ENCODE assay signal across 14 mouse cellular contexts in genomic region chr12:70784240-70784705, GRCm38 (mm10). TPM values are rescaled to one million over a fixed set of nuclear protein-coding genes. Genes with fewer than 3 reads are reported as not detected.
DNase-seq lines count a peak whose midpoint lies in the region; ATAC-seq and TF ChIP-seq lines count a peak whose summit lies in the region.
"Had no signal": no experiment of that assay in that cellular context is flagged by ENCODE, and none has a peak within 500 bp of the region (broad histone marks: within the 10 kb centered on the region; RNA-seq: fewer than 3 reads in every experiment).

No protein-coding gene starts in this region.

- H3K27ac ChIP-seq in hindbrain, embryonic 10.5 days, result peak overlapping the region; percentile 72
- no peak overlapping the region for H3K27ac ChIP-seq in hindbrain, postnatal 0 days
- H3K27ac ChIP-seq in embryonic facial prominence, embryonic 13.5 days, result peak overlapping the region; percentile 73; the same call in 1 of the 2 replicates
- H3K27ac ChIP-seq in hindbrain, embryonic 13.5 days, result no peak overlapping the region
- H3K27ac ChIP-seq in midbrain, embryonic 12.5 days (replicated peaks), result peak overlapping the region; percentile 40; the same call in 1 of the 2 replicates

- no peaks in the 10 kb centered on the region for H3K9me3 ChIP-seq in hindbrain, embryonic 10.5 days
- H3K9me3 ChIP-seq in hindbrain, postnatal 0 days (ENCODE audit: low read length), result no peaks in the 10 kb centered on the region
- no peaks in the 10 kb centered on the region for H3K9me3 ChIP-seq in embryonic facial prominence, embryonic 13.5 days
- no peaks in the 10 kb centered on the region for H3K9me3 ChIP-seq in hindbrain, embryonic 13.5 days
- H3K9me3 ChIP-seq in midbrain, embryonic 12.5 days, result no peaks in the 10 kb centered on the region

- no peak for ATAC-seq in hindbrain, postnatal 0 days
- ATAC-seq in embryonic facial prominence, embryonic 13.5 days (ENCODE audit: insufficient number of reproducible peaks, insufficient read depth, low FRiP score, low TSS enrichment, low read depth), result no peak
- 0 out of 2 replicates have a peak, but pooled peaks have one; percentile 39 for ATAC-seq in hindbrain, embryonic 13.5 days (ENCODE audit: low FRiP score)
- ATAC-seq in midbrain, embryonic 12.5 days (ENCODE audit: low FRiP score, low read depth), result peak; percentile 56; the same call in 1 of the 2 replicates
- ATAC-seq in erythroblast, adult 5-6 weeks (replicated peaks; ENCODE audit: low FRiP score, poor library complexity, severe bottlenecking), result no peak
- ATAC-seq: CD4-positive, CD25-positive, alpha-beta regulatory T cell, adult 4 months; liver, postnatal 0 days had no signal

- 31% methylated on average over 6 of the region's 6 CpGs for WGBS in hindbrain, embryonic 10.5 days
- 34% methylated on average over 6 of the region's 6 CpGs for WGBS in hindbrain, postnatal 0 days
- WGBS in embryonic facial prominence, embryonic 13.5 days, result 20% methylated on average over 6 of the region's 6 CpGs
- WGBS in hindbrain, embryonic 13.5 days, result 28% methylated on average over 6 of the region's 6 CpGs
- WGBS in midbrain, embryonic 12.5 days, result 35% methylated on average over 6 of the region's 6 CpGs

- no peak overlapping the region for H3K9ac ChIP-seq in hindbrain, postnatal 0 days (replicated peaks; ENCODE audit: low read length)
- H3K9ac ChIP-seq in embryonic facial prominence, embryonic 13.5 days, result peak overlapping the region; percentile 55; the same call in 1 of the 2 replicates
- H3K9ac ChIP-seq in hindbrain, embryonic 13.5 days, result peak overlapping the region; percentile 29; the same call in 1 of the 2 replicates
- H3K9ac ChIP-seq in midbrain, embryonic 12.5 days (replicated peaks), result no peak overlapping the region; the same call in 1 of the 2 replicates
- H3K9ac ChIP-seq: liver, postnatal 0 days had no signal

- peaks cover 35% of the 10 kb centered on the region for H3K4me1 ChIP-seq in hindbrain, embryonic 10.5 days (replicated peaks)
- H3K4me1 ChIP-seq in hindbrain, postnatal 0 days (ENCODE audit: insufficient read depth, low read length), result 0 out of 2 replicates have a peak, but pooled peaks cover 3% of the 10 kb centered on the region
- H3K4me1 ChIP-seq in embryonic facial prominence, embryonic 13.5 days, result peaks cover 26% of the 10 kb centered on the region
- peaks cover 17% of the 10 kb centered on the region for H3K4me1 ChIP-seq in hindbrain, embryonic 13.5 days (replicated peaks)
- H3K4me1 ChIP-seq in midbrain, embryonic 12.5 days, result peaks cover 11% of the 10 kb centered on the region

- H3K36me3 ChIP-seq in hindbrain, embryonic 10.5 days, result no peaks in the 10 kb centered on the region
- no peaks in the 10 kb centered on the region for H3K36me3 ChIP-seq in hindbrain, postnatal 0 days (ENCODE audit: insufficient read depth, low read length)
- no peaks in the 10 kb centered on the region for H3K36me3 ChIP-seq in embryonic facial prominence, embryonic 13.5 days
- no peaks in the 10 kb centered on the region for H3K36me3 ChIP-seq in hindbrain, embryonic 13.5 days
- no peaks in the 10 kb centered on the region for H3K36me3 ChIP-seq in midbrain, embryonic 12.5 days

- peak overlapping the region; percentile 21 for H3K4me3 ChIP-seq in hindbrain, embryonic 10.5 days
- H3K4me3 ChIP-seq in hindbrain, postnatal 0 days (ENCODE audit: low read length), result no peak overlapping the region
- H3K4me3 ChIP-seq in embryonic facial prominence, embryonic 13.5 days, result no peak overlapping the region
- H3K4me3 ChIP-seq in hindbrain, embryonic 13.5 days, result 0 out of 2 replicates have a peak overlapping the region, but pooled peaks have one; percentile 11
- no peak overlapping the region; the same call in 1 of the 2 replicates for H3K4me3 ChIP-seq in midbrain, embryonic 12.5 days

- TF ChIP-seq CTCF in hindbrain, postnatal 0 days (IDR thresholded peaks at IDR 0.05; ENCODE audit: low read depth), result no peak

- no peak for DNase-seq in hindbrain, embryonic 10.5 days (ENCODE audit: low spot score)
- DNase-seq in hindbrain, postnatal 0 days (ENCODE audit: low spot score), result no peak
- no peak for DNase-seq in spleen, postnatal 4 days (ENCODE audit: low spot score in 2 of 2)
- no peak for DNase-seq in kidney, postnatal 25 days
- DNase-seq: gastrocnemius, postnatal 36 days; kidney, adult 18-20 months; layer of hippocampus, postnatal 36 days; liver, postnatal 0 days; thymus, postnatal 14 days had no signal

- H3K4me2 ChIP-seq in hindbrain, postnatal 0 days (ENCODE audit: low read depth, low read length), result no peak overlapping the region
- peak overlapping the region; percentile 48 for H3K4me2 ChIP-seq in embryonic facial prominence, embryonic 13.5 days
- peak overlapping the region; percentile 41 for H3K4me2 ChIP-seq in hindbrain, embryonic 13.5 days
- peak overlapping the region; percentile 38 for H3K4me2 ChIP-seq in midbrain, embryonic 12.5 days (replicated peaks)

- H3K27me3 ChIP-seq in hindbrain, embryonic 10.5 days (ENCODE audit: insufficient read depth, poor library complexity, severe bottlenecking), result peaks cover 11% of the 10 kb centered on the region
- no peaks in the 10 kb centered on the region for H3K27me3 ChIP-seq in hindbrain, postnatal 0 days (ENCODE audit: insufficient read depth, low read length)
- H3K27me3 ChIP-seq in embryonic facial prominence, embryonic 13.5 days, result no peaks in the 10 kb centered on the region
- no peaks in the 10 kb centered on the region for H3K27me3 ChIP-seq in hindbrain, embryonic 13.5 days
- peaks cover 10% of the 10 kb centered on the region; the same call in 1 of the 2 replicates for H3K27me3 ChIP-seq in midbrain, embryonic 12.5 days

RNA-seq across cellular contexts. Expression of gene Frmd6, which starts 41.0 kb away (rescaled TPM):
- 16.8 and 19.5 TPM in 2 replicates for polyA plus RNA-seq in hindbrain, embryonic 10.5 days (2016; fragmentation: Nextera tagmentation; extraction: Ambion mirVana)
- 7.0 and 7.9 TPM in 2 replicates for total RNA-seq in hindbrain, postnatal 0 days (2014; rRNA removed)
- polyA plus RNA-seq in hindbrain, postnatal 0 days (2015; fragmentation: Nextera tagmentation; extraction: Ambion mirVana), result 5.8 and 6.5 TPM in 2 replicates
- polyA plus RNA-seq in embryonic facial prominence, embryonic 13.5 days (2015; fragmentation: Nextera tagmentation; extraction: Ambion mirVana), result 70.6 and 72.0 TPM in 2 replicates
- polyA plus RNA-seq in hindbrain, embryonic 13.5 days (2015; fragmentation: Nextera tagmentation; extraction: Ambion mirVana), result 9.7 and 9.9 TPM in 2 replicates
- 15.6 and 19.4 TPM in 2 replicates for polyA plus RNA-seq in midbrain, embryonic 12.5 days (2016; fragmentation: Nextera tagmentation; extraction: Ambion mirVana)
- 0.19 and 1.3 TPM in 2 replicates for total RNA-seq in erythroblast, adult 5-6 weeks (2015; ENCODE audit: low replicate concordance)
- total RNA-seq in erythroblast, adult 5-6 weeks (2017; ENCODE audit: low replicate concordance), result 0.60 and 1.5 TPM in 2 replicates

Comparison
In these comparisons a context has a peak if more than half of its experiments do, and no peak if none do; other contexts are left out.
1. H3K27ac ChIP-seq: peak in hindbrain, embryonic 10.5 days (single experiment), embryonic facial prominence, embryonic 13.5 days (single experiment) and midbrain, embryonic 12.5 days (single experiment); none in hindbrain, postnatal 0 days (single experiment) and hindbrain, embryonic 13.5 days (single experiment).
2. H3K4me3 ChIP-seq: peak in hindbrain, embryonic 10.5 days (single experiment) and hindbrain, embryonic 13.5 days (single experiment); none in hindbrain, postnatal 0 days (single experiment), embryonic facial prominence, embryonic 13.5 days (single experiment) and midbrain, embryonic 12.5 days (single experiment).
3. ATAC-seq: peak in hindbrain, embryonic 13.5 days (single experiment) and midbrain, embryonic 12.5 days (single experiment); none in hindbrain, postnatal 0 days (single experiment), embryonic facial prominence, embryonic 13.5 days (single experiment) and erythroblast, adult 5-6 weeks (single experiment).
4. H3K9ac ChIP-seq: peak in embryonic facial prominence, embryonic 13.5 days (single experiment) and hindbrain, embryonic 13.5 days (single experiment); none in hindbrain, postnatal 0 days (single experiment) and midbrain, embryonic 12.5 days (single experiment).